Mouse (Mus musculus) c-Kit-negative CD71-positive TER-119-positive erythroid progenitor cells, embryonic 14.5 days (primary cell): Measurements from ENCODE around the gene Vwf.

Experiments used
- DNase-seq: peaks from one replicate; pipeline ENCODE4 v3.0.0-alpha.2; 2013; ENCODE audit warnings: low read depth, low spot score

The Vwf gene

GRCm38 (mm10) chr6:125546474-125546873, at the start of gene Vwf:
Gene Vwf (plus strand): TSS chr6:125546774.
- no peak for DNase-seq

DNA sequence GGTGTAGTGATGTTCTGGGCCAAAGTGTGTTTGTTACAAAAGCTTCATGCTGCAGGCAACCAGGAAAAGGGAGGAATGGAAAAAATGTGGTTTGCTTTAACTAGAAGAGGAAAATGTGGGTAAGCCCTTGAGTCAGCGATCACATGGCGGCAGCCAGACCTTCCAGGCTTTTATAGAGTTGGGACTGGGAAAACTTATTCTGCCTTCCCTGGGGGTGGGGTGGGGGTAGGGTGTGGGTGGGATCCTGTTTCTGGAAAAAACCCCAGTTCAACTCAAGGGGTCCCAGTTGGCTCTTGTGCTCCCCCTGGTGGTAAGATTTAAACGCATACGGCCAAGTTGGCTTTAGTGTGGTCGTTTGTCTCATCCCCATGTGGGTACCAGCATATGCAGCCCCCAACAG, 48.5 kb upstream of the Vwf start:
- peak; percentile 15 for DNase-seq

GRCm38 (mm10) chr6:125503186-125503802, 43.3 kb upstream of the Vwf start:
- no peak for DNase-seq

- DNase-seq = no peak
These were observed 41.8 kb upstream of the Vwf start for GRCm38 (mm10) chr6:125504622-125505355.

GRCm38 (mm10) chr6:125506427-125506826, 40.1 kb upstream of the Vwf start:
- no peak for DNase-seq

DNA sequence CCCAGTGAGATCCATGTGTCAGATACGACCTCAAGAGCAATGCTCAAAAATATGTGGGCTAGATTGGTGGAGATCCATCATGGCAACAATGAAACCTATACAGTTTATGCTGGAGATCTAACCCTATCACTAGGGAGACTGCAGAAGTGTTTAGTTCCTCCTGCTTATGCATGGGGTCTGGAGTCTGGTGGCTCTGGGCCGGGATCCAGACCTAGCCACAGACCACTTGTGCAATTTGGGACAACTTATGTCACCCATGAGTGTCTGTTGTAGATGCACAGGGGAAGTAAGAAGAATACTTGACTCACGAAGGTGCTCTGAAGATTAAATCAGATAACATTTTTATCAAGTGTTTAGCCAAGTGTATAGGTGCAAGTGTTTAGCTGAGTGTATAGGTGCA, 36.8 kb upstream of the Vwf start:
- DNase-seq = no peak

DNA sequence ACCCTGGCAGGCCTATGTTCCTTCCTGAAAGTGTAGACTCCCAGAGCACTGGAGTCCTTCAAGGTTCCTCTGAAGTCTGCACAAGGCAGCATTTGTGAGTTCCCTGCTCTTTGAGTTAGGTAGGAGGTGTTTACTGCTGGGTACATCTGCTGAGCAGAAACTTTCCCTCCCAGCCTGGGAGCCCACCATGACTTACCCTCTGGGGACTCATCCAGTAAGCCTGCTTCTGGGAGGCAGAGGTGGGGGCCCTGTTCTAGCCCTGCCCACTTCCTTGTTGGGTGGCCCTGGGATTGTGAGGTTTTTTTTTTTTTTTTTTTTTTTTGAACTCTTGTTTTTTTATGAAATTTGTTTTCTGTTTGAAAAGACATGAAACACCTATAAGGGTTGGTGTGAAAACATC, 35.9 kb upstream of the Vwf start:
- DNase-seq = no peak

DNA sequence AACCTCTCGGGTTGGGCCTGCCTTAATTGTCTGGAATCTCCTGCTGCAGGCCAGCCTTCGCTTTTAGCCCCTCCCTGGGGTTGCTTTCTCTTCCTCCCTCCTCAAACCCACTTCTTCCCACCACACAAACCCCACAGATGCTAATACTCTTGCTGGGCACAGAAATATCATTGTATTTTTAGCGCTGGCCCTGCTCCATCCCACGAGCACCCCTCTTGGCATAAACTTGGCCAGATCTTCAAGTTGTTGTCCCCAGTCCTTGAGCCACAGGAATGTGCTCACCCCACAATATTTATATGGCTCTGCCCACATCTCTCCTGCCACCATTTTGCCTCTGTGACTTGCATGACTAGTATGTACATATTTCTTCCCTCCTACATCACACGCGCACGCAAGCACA, 35.4 kb upstream of the Vwf start:
- DNase-seq = no peak

- no peak for DNase-seq
These were observed 33.5 kb upstream of the Vwf start for GRCm38 (mm10) chr6:125512950-125513596.

GRCm38 (mm10) chr6:125515503-125516315, 30.9 kb upstream of the Vwf start:
- no peak for DNase-seq

- no peak for DNase-seq
These were observed 24.9 kb upstream of the Vwf start for GRCm38 (mm10) chr6:125521558-125522193.

GRCm38 (mm10) chr6:125524027-125524426, 22.5 kb upstream of the Vwf start:
- no peak for DNase-seq

- no peak for DNase-seq
These were observed 20.5 kb upstream of the Vwf start for GRCm38 (mm10) chr6:125526066-125526465.

DNA sequence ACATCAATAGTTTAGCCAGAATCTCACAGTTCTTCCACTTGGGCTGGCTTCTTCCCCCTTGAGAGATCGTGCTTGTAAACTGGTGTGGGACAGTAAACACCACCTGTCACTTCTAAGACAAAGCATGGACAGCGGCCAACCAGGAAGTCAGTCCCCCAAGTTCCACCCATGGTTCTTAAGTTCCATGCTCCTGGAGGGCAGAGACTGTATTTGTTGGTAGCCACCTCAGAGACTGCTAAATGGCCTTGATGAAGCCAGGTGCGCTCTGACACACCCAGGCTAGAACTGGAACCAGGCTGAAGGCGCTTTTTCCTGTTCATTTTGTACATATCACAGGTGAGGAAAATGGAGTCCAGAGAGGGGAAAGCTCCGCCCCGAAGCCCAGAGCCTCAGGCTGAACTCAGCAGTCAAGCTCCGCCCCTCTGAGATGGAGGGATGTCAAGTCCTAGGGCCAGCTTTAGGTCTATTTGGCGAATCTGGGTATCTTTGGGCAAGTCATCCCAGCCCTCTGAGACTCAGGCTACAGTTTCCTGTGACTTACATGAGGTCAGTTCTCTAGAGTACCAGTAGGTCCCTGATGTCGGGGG, 17.9 kb upstream of the Vwf start:
- no peak for DNase-seq

GRCm38 (mm10) chr6:125529479-125529878, 17.1 kb upstream of the Vwf start:
- no peak for DNase-seq

DNA sequence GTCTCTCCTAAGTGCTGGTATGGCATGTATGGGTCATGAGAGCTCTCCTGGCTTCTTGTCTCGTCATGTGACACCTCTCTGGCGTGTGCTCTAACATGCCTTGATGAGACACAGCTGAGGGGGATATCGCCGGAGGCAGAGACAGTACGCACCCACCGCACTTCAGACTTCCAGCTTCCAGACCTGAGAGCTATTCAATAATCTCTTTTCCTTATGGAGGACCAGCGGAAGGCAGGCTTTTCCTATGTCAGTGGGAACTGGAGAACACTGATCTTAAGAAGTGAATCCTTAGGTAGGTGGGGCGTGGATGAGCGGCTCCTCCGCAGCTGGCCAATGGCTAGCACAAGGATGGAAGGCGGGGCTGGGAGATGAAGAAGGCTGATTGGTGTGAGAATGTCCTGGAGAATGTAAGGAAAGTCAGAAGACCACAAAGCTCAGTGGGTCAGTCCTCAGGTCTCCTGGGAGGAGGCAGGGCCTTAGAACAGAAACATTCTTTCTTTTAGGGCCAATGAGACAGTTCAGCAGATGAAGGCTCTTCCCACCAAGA, 13.4 kb upstream of the Vwf start:
- DNase-seq = no peak

DNA sequence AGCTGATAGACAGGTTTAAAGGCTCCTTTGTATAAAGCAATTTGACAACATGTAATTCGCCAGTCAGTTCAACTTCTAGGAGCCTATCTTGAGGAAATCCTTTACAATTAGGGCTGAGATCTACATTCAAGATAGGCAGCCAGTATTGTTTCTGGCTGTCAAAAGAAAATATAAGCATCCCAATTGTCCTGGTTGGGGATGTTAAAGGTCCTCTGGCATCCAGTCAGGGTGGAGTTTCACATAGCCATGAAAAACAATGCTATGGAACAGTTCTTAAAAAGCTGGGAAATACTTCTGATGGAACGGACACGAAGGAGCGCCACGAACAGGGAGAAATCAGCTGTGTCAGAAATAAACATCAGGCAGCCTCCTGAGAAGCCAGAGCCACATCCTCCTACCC, 11.6 kb upstream of the Vwf start:
- no peak for DNase-seq

- no peak for DNase-seq
These were observed 8.1 kb upstream of the Vwf start for GRCm38 (mm10) chr6:125538469-125538868.

GRCm38 (mm10) chr6:125539423-125539822, 7.2 kb upstream of the Vwf start:
- no peak for DNase-seq

DNA sequence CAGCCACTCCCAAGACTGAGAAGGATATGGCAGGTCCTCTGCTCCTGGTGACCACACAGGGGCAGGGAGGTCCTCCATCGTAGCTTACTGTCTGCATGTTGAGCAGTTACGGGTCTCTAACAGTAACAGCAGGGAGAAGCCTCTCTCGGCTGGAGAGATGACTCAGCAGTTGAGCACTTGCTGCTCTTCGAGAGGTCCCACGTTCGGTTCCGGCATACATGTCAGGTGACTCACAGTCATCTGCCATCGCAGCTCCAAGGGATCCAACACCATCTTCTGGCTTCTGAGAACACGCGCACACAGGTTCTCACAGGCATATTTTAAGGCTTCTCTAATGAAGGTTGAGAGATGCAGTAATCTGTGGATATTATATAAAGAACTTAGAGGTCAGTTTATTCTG, 6.4 kb upstream of the Vwf start:
- no peak for DNase-seq

DNA sequence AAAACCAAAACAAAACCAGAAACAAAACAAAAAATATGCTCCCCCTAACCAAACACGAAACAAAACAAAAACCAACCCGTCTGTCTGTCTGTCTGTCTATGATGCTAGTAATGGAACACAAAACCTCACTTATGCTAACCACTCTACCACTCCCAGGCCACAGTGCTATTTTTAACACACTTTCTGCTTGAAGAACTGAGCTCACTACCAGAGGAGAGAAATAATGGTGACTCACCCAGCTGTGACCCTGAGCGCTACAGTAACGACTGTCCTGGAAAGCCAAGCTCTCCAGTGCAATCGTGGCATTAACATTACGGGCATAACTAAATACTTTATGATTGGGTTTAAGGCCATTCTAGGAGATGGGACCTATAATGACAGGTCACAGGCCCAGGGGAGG, 5.7 kb upstream of the Vwf start:
- DNase-seq = no peak
